Mouse (Mus musculus) left cerebral cortex, adult 9 months (tissue): ENCODE results near the gene Fgfr2.
"Not testable (repeated sequence)": the region's sequence is repeated elsewhere in the genome, so short reads cannot be mapped to it uniquely, and the experiment has no call there.

Source experiments
- DNase-seq, 2 experiments: peaks; one replicate each; pipeline ENCODE4 v3.0.0; 2022; ENCODE audit warnings: low spot score in 2 of 2

The Fgfr2 gene

GRCm38 (mm10) chr7:131256841-131257240 lies 1866.3 kb downstream of the Fgfr2 start:
- DNase-seq = no peak

- DNase-seq = no peak
Observed at GRCm38 (mm10) chr7:131244993-131245392, 1878.2 kb downstream of the Fgfr2 start.

DNA sequence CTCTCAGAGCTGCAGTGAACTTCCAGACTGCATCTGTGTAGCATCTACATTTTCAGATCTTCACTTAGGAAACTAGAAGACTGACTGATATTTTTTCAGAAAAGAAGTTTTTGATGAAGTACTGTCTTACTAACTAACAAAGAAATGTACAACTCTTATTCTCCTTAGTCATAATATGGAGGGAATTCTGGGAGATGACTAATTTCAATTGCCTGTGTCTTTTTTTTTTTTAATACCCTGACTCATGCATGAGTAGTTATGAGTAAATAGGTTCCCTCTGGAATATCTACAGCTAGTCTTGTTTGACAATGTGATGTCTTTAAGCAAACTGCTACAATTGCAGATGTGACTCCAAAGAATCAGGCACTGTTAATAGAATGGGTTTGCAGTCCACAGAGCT lies 1887.1 kb downstream of the Fgfr2 start:
- DNase-seq = no peak

DNA sequence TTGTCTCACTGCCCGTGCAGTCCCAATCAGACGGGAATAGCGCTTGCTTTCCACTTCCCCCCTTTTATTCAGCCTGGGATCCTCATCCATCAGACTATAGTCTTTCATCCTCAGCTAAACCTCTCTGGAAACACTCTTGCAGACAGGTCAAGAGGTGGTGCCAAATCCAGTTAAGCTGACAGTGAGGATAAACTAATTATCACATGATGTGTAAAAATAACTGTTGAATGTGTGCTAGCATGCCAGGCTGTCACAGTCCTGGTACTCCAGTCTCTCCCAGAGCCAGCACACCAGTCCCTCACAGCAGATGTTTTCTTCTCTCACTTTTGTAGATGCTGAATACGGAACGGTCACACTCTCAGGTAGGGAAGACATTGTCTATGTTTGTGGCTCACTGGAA lies 1900.1 kb downstream of the Fgfr2 start:
- no peak for DNase-seq

GRCm38 (mm10) chr7:131187996-131188395 lies 1935.2 kb downstream of the Fgfr2 start:
- no peak for DNase-seq

- DNase-seq = peak; percentile 15 to 67
Observed at GRCm38 (mm10) chr7:131187047-131187446, 1936.1 kb downstream of the Fgfr2 start.

- DNase-seq = no peak
Observed at GRCm38 (mm10) chr7:131184339-131184738, 1938.8 kb downstream of the Fgfr2 start.

GRCm38 (mm10) chr7:131182685-131183084 lies 1940.5 kb downstream of the Fgfr2 start:
- DNase-seq = peak in 1 of 2 experiments; percentile 29

DNA sequence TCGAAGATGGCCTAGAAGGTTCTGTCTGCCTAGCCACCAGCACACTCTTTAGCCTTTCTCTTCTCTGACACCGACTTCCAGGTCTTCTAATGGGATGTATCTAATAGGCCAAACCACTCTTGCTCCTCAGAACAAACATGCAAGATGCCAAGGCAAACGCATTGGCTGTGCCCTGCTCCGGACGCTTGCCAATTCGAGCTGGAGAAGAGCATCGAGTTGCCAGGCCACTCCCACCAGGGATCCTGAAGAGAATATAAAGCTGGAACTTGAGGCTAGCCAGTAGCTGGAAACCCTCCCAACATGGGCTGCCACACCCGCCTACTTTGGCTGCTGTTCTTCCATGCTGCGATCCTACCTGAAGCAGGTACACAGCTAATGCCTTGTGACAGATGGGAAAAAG lies 1949.0 kb downstream of the Fgfr2 start, which contains the start of gene 5430419D17Rik:
Gene 5430419D17Rik, plus strand, starts transcription at position 282 of the 400 bp plus-strand sequence.
- no peak for DNase-seq

DNA sequence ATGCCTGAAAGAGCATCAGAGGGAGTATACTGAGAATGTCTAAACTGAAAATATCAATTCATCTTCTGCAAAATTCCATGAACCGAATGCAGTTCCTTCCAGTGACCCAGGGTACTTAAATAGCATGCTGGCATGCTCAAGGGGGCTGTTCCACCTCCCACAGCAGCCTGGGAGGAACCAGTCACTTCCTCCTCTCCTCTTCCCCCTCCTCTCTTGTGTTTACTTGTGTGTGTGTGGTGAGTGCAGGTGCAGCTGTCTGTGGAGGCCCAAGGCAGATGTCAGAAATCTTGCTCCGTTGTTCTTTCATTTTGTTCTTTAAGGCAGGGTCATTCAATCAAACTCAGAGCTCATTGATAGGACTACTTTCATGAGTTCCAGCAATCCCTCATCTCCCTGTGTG lies 1954.1 kb downstream of the Fgfr2 start:
- DNase-seq = no peak

- DNase-seq = no peak
Observed at GRCm38 (mm10) chr7:131167771-131168170, 1955.4 kb downstream of the Fgfr2 start.

DNA sequence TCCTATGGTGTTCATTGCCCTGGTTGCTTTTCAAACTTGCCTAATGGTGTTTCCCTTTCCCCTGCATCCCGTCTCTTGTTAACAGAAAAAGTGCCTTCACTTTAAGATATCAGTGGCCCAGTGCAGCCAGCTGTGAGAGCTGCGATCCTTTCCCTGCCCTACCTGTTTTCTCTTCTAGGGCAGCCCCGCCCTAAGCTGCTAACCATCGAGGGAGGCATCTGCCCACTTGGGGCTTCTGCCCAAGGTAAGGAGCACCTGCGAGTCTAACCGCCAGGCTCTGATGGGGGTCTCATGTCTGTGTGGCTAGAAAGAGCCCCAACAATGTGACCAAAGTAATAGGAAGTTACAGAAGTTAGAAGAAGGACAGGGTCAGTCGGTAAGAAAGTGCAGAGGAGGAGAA lies 1960.9 kb downstream of the Fgfr2 start:
- DNase-seq = no peak

- no peak for DNase-seq
Observed at GRCm38 (mm10) chr7:131153044-131153443, 1970.1 kb downstream of the Fgfr2 start.

GRCm38 (mm10) chr7:131150179-131150578 lies 1973.0 kb downstream of the Fgfr2 start:
- no peak for DNase-seq

GRCm38 (mm10) chr7:131146214-131146613 lies 1976.9 kb downstream of the Fgfr2 start, which contains the start of gene 4933402N03Rik:
TSS of gene 4933402N03Rik (minus strand) at chr7:131146314.
- DNase-seq = no peak

DNA sequence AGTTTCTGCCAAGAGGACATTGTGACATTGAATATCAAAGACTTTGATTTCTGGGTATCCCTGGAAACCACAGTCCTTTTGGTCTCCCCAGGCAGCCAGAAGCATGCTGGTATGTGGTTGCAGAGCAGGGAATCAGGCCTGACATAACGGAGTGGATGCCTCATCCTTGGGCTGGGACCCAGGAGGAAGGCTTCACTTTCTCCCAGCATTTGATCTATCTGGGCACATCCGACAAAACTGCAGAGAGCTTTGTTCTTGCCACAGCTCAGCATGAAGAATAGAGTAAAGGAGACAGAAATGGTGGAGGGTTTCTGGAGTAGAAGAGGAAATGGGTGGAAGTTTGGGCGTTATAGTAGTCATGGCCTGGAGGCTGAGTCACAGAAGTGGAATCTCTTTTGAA lies 1990.0 kb downstream of the Fgfr2 start:
- DNase-seq = no peak

DNA sequence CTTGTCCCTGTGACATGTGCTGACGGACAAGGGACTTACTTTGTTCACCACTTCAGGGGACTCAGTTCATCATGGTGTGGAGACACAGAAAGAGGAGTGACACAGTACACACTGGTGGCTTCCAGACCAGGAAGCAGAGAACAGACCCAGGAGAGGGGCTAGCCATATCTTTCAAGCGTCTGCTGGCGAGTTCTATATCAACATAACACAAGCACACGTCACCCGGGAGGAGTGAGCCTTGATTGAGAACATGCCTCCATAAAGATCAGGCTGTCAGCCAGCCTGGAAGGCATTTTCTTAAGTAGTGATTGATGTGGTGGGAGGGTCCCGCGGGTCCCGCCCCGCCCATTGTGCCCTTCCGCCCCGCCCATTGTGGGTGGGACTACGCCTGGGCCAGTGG lies 1993.1 kb downstream of the Fgfr2 start:
- no peak for DNase-seq

DNA sequence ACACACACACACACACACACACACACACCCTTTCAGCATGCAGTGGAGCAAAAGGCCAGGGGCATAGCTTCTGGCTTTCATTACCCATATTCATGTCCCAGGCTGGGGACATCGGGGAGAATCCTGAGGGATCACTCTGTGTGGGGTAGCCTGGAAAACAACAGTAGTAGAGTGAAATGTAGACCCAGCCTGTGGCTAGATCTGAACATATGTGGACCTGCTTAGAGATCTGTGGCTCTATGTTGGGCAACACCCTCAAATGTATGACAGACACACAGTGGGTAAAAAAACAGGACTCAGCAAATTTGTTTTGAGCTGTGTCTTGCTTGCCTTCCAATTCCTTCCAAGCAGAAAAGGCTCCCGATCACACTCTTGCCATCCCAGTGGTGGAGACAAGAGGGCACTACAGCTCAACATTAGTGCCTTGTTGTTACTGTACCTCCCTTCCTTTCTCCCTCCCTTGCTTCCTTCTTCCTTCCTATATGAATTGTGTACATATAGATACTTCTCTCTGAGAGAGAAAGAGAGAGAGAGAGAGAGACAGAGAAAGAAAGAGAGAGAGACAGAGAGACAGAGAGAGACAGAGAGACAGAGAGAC lies 2000.8 kb downstream of the Fgfr2 start:
- no peak for DNase-seq

- DNase-seq = peak; percentile 3 to 5
Observed at GRCm38 (mm10) chr7:131114434-131114833, 2008.7 kb downstream of the Fgfr2 start.

- DNase-seq = no peak
Observed at GRCm38 (mm10) chr7:131113676-131114075, 2009.5 kb downstream of the Fgfr2 start.

DNA sequence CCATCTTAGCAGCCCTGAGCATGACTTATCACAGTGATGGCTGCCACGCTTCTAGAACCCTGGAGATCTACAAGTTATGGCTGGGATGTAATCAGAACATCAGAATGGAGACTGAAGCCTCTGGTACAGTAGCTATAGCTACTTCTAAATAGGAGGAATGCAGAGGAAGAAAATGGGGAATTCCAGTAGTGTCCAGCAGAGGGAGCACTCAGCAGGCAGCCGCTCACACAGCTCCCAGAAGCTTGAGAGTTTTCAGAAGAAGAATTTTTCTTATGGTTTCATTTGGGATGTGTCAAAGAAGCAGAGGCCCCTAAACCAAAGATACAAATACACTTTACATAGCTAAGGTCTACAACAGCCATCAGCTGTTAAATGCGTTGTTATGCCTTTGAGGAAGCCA lies 2010.7 kb downstream of the Fgfr2 start:
- DNase-seq = peak in 1 of 2 experiments; percentile 82

GRCm38 (mm10) chr7:131082403-131082802 lies 2040.7 kb downstream of the Fgfr2 start:
- DNase-seq = not testable (repeated sequence)

- DNase-seq = peak in 1 of 2 experiments; percentile 17
Observed at GRCm38 (mm10) chr7:131075956-131076355, 2047.2 kb downstream of the Fgfr2 start.

DNA sequence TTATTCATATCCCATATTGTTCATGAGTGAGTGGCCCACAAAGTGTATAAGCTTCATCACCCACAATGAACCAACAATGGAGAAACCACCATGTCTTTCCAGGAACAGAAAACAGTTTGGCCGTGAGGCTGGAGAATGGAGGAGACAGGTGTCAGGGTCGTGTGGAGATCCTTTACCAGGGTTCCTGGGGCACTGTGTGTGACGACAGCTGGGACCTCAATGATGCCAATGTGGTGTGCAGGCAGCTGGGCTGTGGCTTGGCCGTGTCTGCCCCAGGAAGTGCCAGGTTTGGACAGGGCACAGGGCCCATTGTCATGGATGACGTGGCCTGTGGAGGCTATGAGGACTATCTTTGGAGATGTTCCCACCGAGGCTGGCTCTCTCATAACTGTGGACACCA lies 2049.1 kb downstream of the Fgfr2 start:
- DNase-seq = not testable (repeated sequence)
